ENCODE assay signal across 34 mouse cellular contexts in the genomic region with DNA sequence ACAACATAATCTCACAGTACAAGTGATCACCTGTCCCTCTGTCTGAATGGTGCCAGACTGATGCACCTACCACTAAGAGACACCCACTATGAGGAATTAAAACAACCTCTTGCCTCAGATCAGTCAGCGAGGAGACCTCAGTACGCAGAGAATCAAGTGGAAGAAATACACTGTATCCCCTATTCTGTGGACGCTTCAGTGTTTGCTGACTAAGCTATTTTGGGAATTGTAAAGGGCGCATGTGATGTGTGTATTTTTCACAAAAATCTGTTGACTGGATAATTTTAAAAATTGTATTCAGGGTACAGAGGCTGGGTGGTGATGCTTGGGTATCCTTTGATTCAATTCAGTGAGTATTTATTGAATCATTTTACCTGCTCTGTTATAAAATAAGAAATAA.
"Had no signal": no experiment of that assay in that cellular context is flagged by ENCODE, and none has a peak within 500 bp of the region (broad histone marks: within the 10 kb centered on the region; RNA-seq: fewer than 3 reads in every experiment).

No protein-coding gene starts in this region.

- H3K27me3 ChIP-seq: heart, embryonic 12.5 days; heart, embryonic 13.5 days; heart, embryonic 15.5 days; hindbrain, embryonic 12.5 days; hindbrain, embryonic 13.5 days; hindbrain, embryonic 15.5 days; intestine, embryonic 15.5 days; kidney, embryonic 15.5 days had no signal

- DNase-seq: heart, postnatal 14 days; heart, postnatal 36 days; heart, postnatal 4 days; kidney, adult 11 months; kidney, adult 18-20 months; kidney, adult 2 months; kidney, adult 8-10 months; kidney, adult 9 months; kidney, postnatal 10 days; kidney, postnatal 14 days; kidney, postnatal 25 days; kidney, postnatal 36 days; kidney, postnatal 4 days; layer of hippocampus, adult 9-11 months; layer of hippocampus, postnatal 36 days had no signal

- ATAC-seq: hindbrain, embryonic 16.5 days; hindbrain, postnatal 0 days; inflammation-experienced regulatory T-cells, adult 6 months; intestine, embryonic 15.5 days; intestine, embryonic 16.5 days had no signal

- H3K27ac ChIP-seq: heart, embryonic 10.5 days; heart, embryonic 13.5 days; heart, embryonic 15.5 days; hindbrain, embryonic 10.5 days; hindbrain, embryonic 12.5 days; hindbrain, embryonic 14.5 days; hindbrain, embryonic 15.5 days; hindbrain, postnatal 0 days; intestine, embryonic 15.5 days; kidney, embryonic 15.5 days; kidney, postnatal 0 days; layer of hippocampus, adult 2 months; left cerebral cortex, adult 2 months had no signal

- H3K36me3 ChIP-seq: heart, embryonic 10.5 days; heart, embryonic 12.5 days; heart, embryonic 13.5 days; heart, embryonic 15.5 days; hindbrain, embryonic 10.5 days; hindbrain, embryonic 12.5 days; hindbrain, embryonic 13.5 days; hindbrain, embryonic 15.5 days; intestine, embryonic 15.5 days; kidney, embryonic 15.5 days had no signal

- H3K4me1 ChIP-seq: heart, embryonic 10.5 days; heart, embryonic 12.5 days; heart, embryonic 13.5 days; heart, embryonic 15.5 days; hindbrain, embryonic 15.5 days; intestine, embryonic 15.5 days; kidney, embryonic 15.5 days had no signal

- H3K4me3 ChIP-seq: heart, embryonic 10.5 days; heart, embryonic 12.5 days; heart, embryonic 13.5 days; heart, embryonic 15.5 days; hindbrain, embryonic 10.5 days; hindbrain, embryonic 12.5 days; hindbrain, embryonic 13.5 days; hindbrain, embryonic 15.5 days; intestine, embryonic 15.5 days; kidney, embryonic 15.5 days; layer of hippocampus, adult 2 months; left cerebral cortex, adult 2 months had no signal

- H3K4me2 ChIP-seq: heart, embryonic 11.5 days; heart, embryonic 12.5 days; heart, embryonic 13.5 days; heart, embryonic 15.5 days; hindbrain, embryonic 12.5 days; hindbrain, embryonic 13.5 days; hindbrain, embryonic 14.5 days; hindbrain, embryonic 15.5 days; intestine, embryonic 15.5 days; kidney, embryonic 15.5 days had no signal

- H3K9ac ChIP-seq: heart, embryonic 12.5 days; heart, embryonic 13.5 days; heart, embryonic 15.5 days; hindbrain, embryonic 12.5 days; hindbrain, embryonic 13.5 days; hindbrain, embryonic 14.5 days; hindbrain, embryonic 15.5 days; intestine, embryonic 15.5 days; kidney, embryonic 15.5 days had no signal

- H3K9me3 ChIP-seq: heart, embryonic 10.5 days; heart, embryonic 12.5 days; heart, embryonic 13.5 days; heart, embryonic 15.5 days; hindbrain, embryonic 10.5 days; hindbrain, embryonic 12.5 days; hindbrain, embryonic 13.5 days; hindbrain, embryonic 15.5 days; intestine, embryonic 15.5 days; kidney, embryonic 15.5 days had no signal
